Mouse (Mus musculus): Measurements from ENCODE around the gene Pfdn5.

DNA sequence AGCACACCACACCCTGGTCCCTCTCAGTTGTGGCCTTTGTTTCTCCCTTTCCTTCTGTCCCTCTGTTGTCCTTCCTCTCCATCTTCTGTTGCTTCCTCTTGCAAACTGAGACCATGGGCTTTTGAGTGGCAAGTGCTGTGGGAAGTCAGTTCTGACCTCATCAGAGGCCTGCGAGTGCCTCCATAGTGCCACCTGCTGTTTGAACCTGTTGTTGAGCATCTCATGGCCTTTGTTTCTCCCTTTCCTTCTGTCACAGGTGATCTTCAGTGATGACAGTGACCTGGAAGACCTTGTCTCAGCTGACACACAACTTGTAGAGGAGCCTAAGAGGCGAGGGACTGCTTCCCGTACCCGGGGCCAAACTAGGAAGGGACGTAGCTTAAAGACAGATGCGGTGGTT lies 9.7 kb upstream of the Pfdn5 start:
- TF ChIP-seq CTCF (IDR thresholded peaks at IDR 0.05; ENCODE audit: low read depth) (peak; percentile 82), EP300 (IDR thresholded peaks at IDR 0.05; ENCODE audit: low read depth) (no peak)
